26 mouse cellular contexts compared by ENCODE assay signal in genomic region chr2:52358156-52358555, GRCm38 (mm10). TPM values are rescaled to one million over a fixed set of nuclear protein-coding genes. Genes with fewer than 3 reads are reported as not detected.
DNase-seq lines count a peak whose midpoint lies in the region; ATAC-seq and TF ChIP-seq lines count a peak whose summit lies in the region.
"Had no signal": no experiment of that assay in that cellular context is flagged by ENCODE, and none has a peak within 500 bp of the region (broad histone marks: within the 10 kb centered on the region; RNA-seq: fewer than 3 reads in every experiment).

No protein-coding gene starts in this region.

- no peak overlapping the region for H3K4me2 ChIP-seq in heart, embryonic 16.5 days (ENCODE audit: low read depth, low read length)
- no peak overlapping the region for H3K4me2 ChIP-seq in heart, embryonic 11.5 days
- H3K4me2 ChIP-seq: forebrain, embryonic 13.5 days; hindbrain, embryonic 14.5 days had no signal

- peaks cover 7% of the 10 kb centered on the region; the same call in 1 of the 2 replicates for H3K4me1 ChIP-seq in heart, embryonic 10.5 days
- peaks cover 3% of the 10 kb centered on the region; the same call in 1 of the 2 replicates for H3K4me1 ChIP-seq in heart, embryonic 16.5 days (ENCODE audit: control insufficient read depth, insufficient read depth, low read length)
- H3K4me1 ChIP-seq in heart, embryonic 11.5 days (ENCODE audit: control insufficient read depth, insufficient read depth, low read length) = no peaks in the 10 kb centered on the region; the same call in 1 of the 2 replicates
- H3K4me1 ChIP-seq: forebrain, embryonic 10.5 days; forebrain, embryonic 13.5 days had no signal

- peak overlapping the region; percentile 37 for H3K4me3 ChIP-seq in gastrocnemius, adult 2 months
- no peak overlapping the region for H3K4me3 ChIP-seq in heart, embryonic 10.5 days
- H3K4me3 ChIP-seq in heart, embryonic 16.5 days (ENCODE audit: low read length) = no peak overlapping the region
- no peak overlapping the region for H3K4me3 ChIP-seq in heart, embryonic 11.5 days (ENCODE audit: low read depth, low read length)
- H3K4me3 ChIP-seq: forebrain, embryonic 10.5 days; forebrain, embryonic 13.5 days had no signal

- no peak overlapping the region for H3K9ac ChIP-seq in heart, embryonic 16.5 days (ENCODE audit: low read length)
- H3K9ac ChIP-seq in heart, embryonic 11.5 days (ENCODE audit: low read depth, low read length) = no peak overlapping the region
- H3K9ac ChIP-seq: forebrain, embryonic 13.5 days; hindbrain, embryonic 14.5 days had no signal

- H3K9me3 ChIP-seq in heart, embryonic 10.5 days = no peaks in the 10 kb centered on the region
- H3K9me3 ChIP-seq in heart, embryonic 16.5 days (replicated peaks; ENCODE audit: control insufficient read depth, low read length) = no peaks in the 10 kb centered on the region
- H3K9me3 ChIP-seq in heart, embryonic 11.5 days (replicated peaks; ENCODE audit: control insufficient read depth, low read length) = no peaks in the 10 kb centered on the region
- H3K9me3 ChIP-seq: forebrain, embryonic 10.5 days; forebrain, embryonic 13.5 days; G1E had no signal

- TF ChIP-seq CTCF in gastrocnemius, adult 2 months (IDR thresholded peaks at IDR 0.05) = no peak

- ATAC-seq in heart, embryonic 16.5 days (replicated peaks; ENCODE audit: extremely low read depth, insufficient read depth, low FRiP score) = peak; percentile 76
- no peak for ATAC-seq in heart, embryonic 11.5 days (replicated peaks; ENCODE audit: insufficient number of reproducible peaks, low FRiP score, low TSS enrichment)
- ATAC-seq: forebrain, embryonic 13.5 days; forebrain, embryonic 16.5 days; hindbrain, postnatal 0 days; inflammation-experienced regulatory T-cells, adult 6 months; intestine, embryonic 16.5 days; Patski had no signal

- H3K27ac ChIP-seq in gastrocnemius, adult 2 months = peak overlapping the region; percentile 92
- peak overlapping the region; percentile 49; the same call in 1 of the 2 replicates for H3K27ac ChIP-seq in heart, embryonic 10.5 days
- no peak overlapping the region for H3K27ac ChIP-seq in heart, embryonic 16.5 days (ENCODE audit: low read length)
- H3K27ac ChIP-seq in heart, embryonic 11.5 days (ENCODE audit: low read depth, low read length) = no peak overlapping the region
- H3K27ac ChIP-seq: forebrain, embryonic 10.5 days; forebrain, embryonic 13.5 days; hindbrain, embryonic 14.5 days; hindbrain, postnatal 0 days had no signal

- peak; percentile 71 for DNase-seq in gastrocnemius, adult 2 months
- no peak for DNase-seq in gastrocnemius, postnatal 10 days
- no peak for DNase-seq in heart, embryonic 10.5 days (ENCODE audit: low spot score)
- DNase-seq in heart, postnatal 14 days = no peak
- DNase-seq in left cerebral cortex, postnatal 14 days (ENCODE audit: low spot score in 2 of 2) = no peak
- DNase-seq: adrenal gland, postnatal 10 days; adrenal gland, postnatal 36 days; B cell, adult 2 months; cerebellum, adult 18-20 months; cerebellum, adult 9-10 months; cerebellum, postnatal 14 days; heart, postnatal 4 days; kidney, adult 18-20 months; kidney, adult 9 months had no signal

- whole genome bisulfite sequencing in heart, embryonic 10.5 days = 63% methylated on average over 5 of the region's 5 CpGs
- WGBS in heart, embryonic 16.5 days = 66% methylated on average over 5 of the region's 5 CpGs
- WGBS in heart, embryonic 11.5 days (ENCODE audit: insufficient replicate concordance) = 56% methylated on average over 5 of the region's 5 CpGs

- no peaks in the 10 kb centered on the region for H3K36me3 ChIP-seq in heart, embryonic 10.5 days
- no peaks in the 10 kb centered on the region for H3K36me3 ChIP-seq in heart, embryonic 16.5 days (ENCODE audit: control insufficient read depth, insufficient read depth)
- no peaks in the 10 kb centered on the region for H3K36me3 ChIP-seq in heart, embryonic 11.5 days (ENCODE audit: control insufficient read depth, insufficient read depth, low read length)
- H3K36me3 ChIP-seq: forebrain, embryonic 10.5 days; G1E had no signal

- intact Hi-C loops in gastrocnemius, adult 2 months (cut with DNase I) = loop anchor here (2.0 kb wide), 1 partner anchor 23 kb away; no protein-coding TSS in a partner anchor
- intact Hi-C loops in heart, postnatal 14 days (cut with DNase I) = no loop called here
- intact Hi-C loops in left cerebral cortex, postnatal 14 days (cut with DNase I) = no loop called here

- no peaks in the 10 kb centered on the region for H3K27me3 ChIP-seq in heart, embryonic 10.5 days (ENCODE audit: insufficient read depth, poor library complexity, severe bottlenecking)
- H3K27me3 ChIP-seq in heart, embryonic 16.5 days (ENCODE audit: control insufficient read depth, insufficient read depth, low read length) = no peaks in the 10 kb centered on the region
- no peaks in the 10 kb centered on the region for H3K27me3 ChIP-seq in heart, embryonic 11.5 days (ENCODE audit: control insufficient read depth, insufficient read depth, low read length)
- H3K27me3 ChIP-seq: CH12.LX; forebrain, embryonic 13.5 days; Patski had no signal

RNA-seq across cellular contexts. Expression of gene Neb, which starts 20.1 kb away (rescaled TPM):
- total RNA-seq in gastrocnemius, adult 2 months (2021) = 1,000 to 10,000 TPM; 5,559 to 6,662 TPM
- 1,000 to 10,000 TPM; 3,675 to 3,755 TPM for total RNA-seq in gastrocnemius, postnatal 10 days (2021)
- polyA plus RNA-seq in heart, embryonic 10.5 days (2016; fragmentation: Nextera tagmentation; extraction: Ambion mirVana) = 0.75 and 1.7 TPM in 2 replicates
- total RNA-seq in heart, postnatal 14 days (2021) = 1 to 10 TPM; 2.5 to 2.8 TPM
- polyA plus RNA-seq in heart, embryonic 16.5 days (2015; fragmentation: Nextera tagmentation; extraction: Ambion mirVana) = 3.5 and 7.8 TPM in 2 replicates
- polyA plus RNA-seq in heart, embryonic 11.5 days (2014; fragmentation: Nextera tagmentation; extraction: Ambion mirVana) = 1.8 and 3.2 TPM in 2 replicates
- 1 to 10 TPM; 2.0 to 2.7 TPM for total RNA-seq in left cerebral cortex, postnatal 14 days (2021)

Comparison
In these comparisons a context has a peak if more than half of its experiments do, and no peak if none do; other contexts are left out.
1. H3K27ac ChIP-seq: peak in gastrocnemius, adult 2 months (single experiment) and heart, embryonic 10.5 days (single experiment); none in heart, embryonic 16.5 days (single experiment) and heart, embryonic 11.5 days (single experiment).
2. RNA of gene Neb, which starts 20.1 kb away (total RNA-seq): 5,559 to 6,662 TPM in gastrocnemius, adult 2 months and 3,675 to 3,755 TPM in gastrocnemius, postnatal 10 days; 2.5 to 2.8 TPM in heart, postnatal 14 days and 2.0 to 2.7 TPM in left cerebral cortex, postnatal 14 days; every median in the first group is over 100 times any median in the second.